Mouse (Mus musculus) left cerebral cortex, postnatal 4 days (tissue): Measurements from ENCODE around the gene Rhof. TPM values are rescaled to one million over a fixed set of nuclear protein-coding genes. Genes with fewer than 3 reads are reported as not detected.

Experiments used
- total RNA-seq, 2 experiments: library from RNA; stranded (reverse); gene quantifications; 2 replicates each; pipeline ENCODE4 v1.2.3; 2021

Rhof gene
- total RNA-seq, 2 experiments from 2014 or later: 44.0 to 48.8 TPM

Other genes starting within 250 kb of the Rhof start
- gene Kdm2b, start 142.9 kb downstream of the Rhof start, total RNA-seq: 100 to 1,000 TPM; 140 to 144 TPM
- 10 to 100 TPM; 13.2 to 14.2 TPM for gene Orai1, start 117.6 kb downstream of the Rhof start, total RNA-seq
- not detected for gene Morn3, start 85.7 kb downstream of the Rhof start, total RNA-seq
- gene Tmem120b, start 64.3 kb downstream of the Rhof start, total RNA-seq: 10 to 100 TPM; 25.0 to 28.6 TPM
- gene Setd1b, start 9.5 kb upstream of the Rhof start, total RNA-seq: 10 to 100 TPM; 38.5 to 43.9 TPM
- gene Psmd9, start 36.7 kb upstream of the Rhof start, total RNA-seq: 10 to 100 TPM; 34.9 to 39.3 TPM
- gene Hpd, start 50.0 kb upstream of the Rhof start, total RNA-seq: not detected
- 1 to 10 TPM; 5.6 to 6.1 TPM for gene Wdr66, start 119.4 kb upstream of the Rhof start, total RNA-seq
- gene Bcl7a, start 211.1 kb upstream of the Rhof start, total RNA-seq: 10 to 100 TPM; 95.1 to 98.4 TPM